Mouse (Mus musculus) erythroblast, adult 5-6 weeks (primary cell): ENCODE data around the gene Chd9. TPM values are rescaled to one million over a fixed set of nuclear protein-coding genes. Genes with fewer than 3 reads are reported as not detected.
"Not testable (repeated sequence)": the region's sequence is repeated elsewhere in the genome, so short reads cannot be mapped to it uniquely, and the experiment has no call there.

Experiments
- ATAC-seq: replicated peaks from 2 replicates; pipeline ENCODE4 v1.8.0; 2016; ENCODE audit warnings: moderate number of reproducible peaks, mild to moderate bottlenecking, moderate TSS enrichment, inconsistent platforms; ENCODE audit not compliant: poor library complexity, low FRiP score, severe bottlenecking
- total RNA-seq, 2 experiments: library from RNA; stranded (forward) in 1 of 2; stranded (reverse) in 1 of 2; fragments of 150-400 nt in 1 of 2; fragments of 200-764, 138-1000 nt in 1 of 2; gene quantifications; 2 replicates each; pipeline versions ENCODE4 v1.2.3 to v1.2.4; 2015 to 2017; ENCODE audit warnings: low replicate concordance in 2 of 2

Chd9 gene
- total RNA-seq, 2 experiments from 2014 or later, result 47.5 to 49.6 TPM

- ATAC-seq, result no peak
These were observed 41.1 kb downstream of the Chd9 start for GRCm38 (mm10) chr8:90869071-90869919.

- ATAC-seq, result no peak
These were observed 42.0 kb downstream of the Chd9 start for GRCm38 (mm10) chr8:90869920-90870777.

- ATAC-seq, result no peak
These were observed 43.4 kb downstream of the Chd9 start for GRCm38 (mm10) chr8:90871375-90872080.

- ATAC-seq, result no peak
These were observed 44.9 kb downstream of the Chd9 start for GRCm38 (mm10) chr8:90873051-90873450.

GRCm38 (mm10) chr8:90876213-90876721, 48.1 kb downstream of the Chd9 start:
- ATAC-seq, result no peak

GRCm38 (mm10) chr8:90876722-90877429, 48.7 kb downstream of the Chd9 start:
- ATAC-seq, result no peak

GRCm38 (mm10) chr8:90877430-90877975, 49.4 kb downstream of the Chd9 start:
- no peak for ATAC-seq

- ATAC-seq, result no peak
These were observed 50.4 kb downstream of the Chd9 start for GRCm38 (mm10) chr8:90878551-90878950.

GRCm38 (mm10) chr8:90880041-90880440, 51.9 kb downstream of the Chd9 start:
- ATAC-seq, result no peak

- ATAC-seq, result no peak
These were observed 53.0 kb downstream of the Chd9 start for GRCm38 (mm10) chr8:90881181-90881580.

- no peak for ATAC-seq
These were observed 54.0 kb downstream of the Chd9 start for GRCm38 (mm10) chr8:90882088-90882691.

- no peak for ATAC-seq
These were observed 57.7 kb downstream of the Chd9 start for GRCm38 (mm10) chr8:90885671-90886368.

GRCm38 (mm10) chr8:90886369-90886712, 58.2 kb downstream of the Chd9 start:
- ATAC-seq, result not testable (repeated sequence)

GRCm38 (mm10) chr8:90887328-90887727, 59.2 kb downstream of the Chd9 start:
- not testable (repeated sequence) for ATAC-seq

GRCm38 (mm10) chr8:90891872-90892578, 63.9 kb downstream of the Chd9 start:
- ATAC-seq, result no peak

GRCm38 (mm10) chr8:90892579-90892919, 64.4 kb downstream of the Chd9 start:
- no peak for ATAC-seq

- ATAC-seq, result no peak
These were observed 66.2 kb downstream of the Chd9 start for GRCm38 (mm10) chr8:90894231-90894914.
